Mouse (Mus musculus) bone marrow, adult 2 months (tissue): ENCODE results near the gene Bmper.

Experiments used
- CTCF ChIP-seq: fragments of 200-500 bp; IDR thresholded peaks from 2 replicates; pipeline ENCODE4 v1.5.1; 2011; ENCODE audit warnings: low read length, control low read depth; ENCODE audit not compliant: control insufficient read depth, insufficient read depth
- POLR2A ChIP-seq: fragments of 200-500 bp; IDR thresholded peaks from 2 replicates; pipeline ENCODE4 v1.6.1; 2011; ENCODE audit warnings: low read depth, mild to moderate bottlenecking, control low read depth, low read length, borderline replicate concordance; ENCODE audit not compliant: control insufficient read depth

- TF ChIP-seq CTCF (no peak), POLR2A (no peak)
Observed at GRCm38 (mm10) chr9:23533870-23534269, 311.0 kb downstream of the Bmper start.
